Mouse (Mus musculus): ENCODE measurements around the gene Tbpl1. TPM values are rescaled to one million over a fixed set of nuclear protein-coding genes. Genes with fewer than 3 reads are reported as not detected.

Gene Tbpl1
- polyA plus RNA-seq, 1 experiment: 35.9 TPM

- no peak overlapping the region for H3ac ChIP-seq (ENCODE audit: control insufficient read depth, insufficient read length, low read depth)
- no peaks in the 10 kb centered on the region for H3K36me3 ChIP-seq (ENCODE audit: control insufficient read depth, insufficient read depth)
- H3K79me2 ChIP-seq (ENCODE audit: control insufficient read depth, insufficient read depth): no peaks in the 10 kb centered on the region
- no peaks in the 10 kb centered on the region for H3K79me3 ChIP-seq (ENCODE audit: low read depth)
- no peak for TF ChIP-seq CEBPB (IDR thresholded peaks at IDR 0.05; ENCODE audit: low read depth)
- H3K27me3 ChIP-seq (ENCODE audit: control insufficient read depth, insufficient read depth, insufficient read length): peaks cover 5% of the 10 kb centered on the region
- no peak overlapping the region for H3K4me3 ChIP-seq (ENCODE audit: insufficient read depth, poor library complexity, severe bottlenecking)
Observed at GRCm38 (mm10) chr10:22668509-22668908, 63.2 kb downstream of the Tbpl1 start.

- Histone ChIP-seq H3K79me2 (ENCODE audit: control insufficient read depth, insufficient read depth) (no peaks in the 10 kb centered on the region), H3K79me3 (ENCODE audit: low read depth) (no peaks in the 10 kb centered on the region), H3K4me3 (ENCODE audit: insufficient read depth, poor library complexity, severe bottlenecking) (no peak overlapping the region), H3K27me3 (ENCODE audit: control insufficient read depth, insufficient read depth, insufficient read length) (peaks cover 5% of the 10 kb centered on the region), H3ac (ENCODE audit: control insufficient read depth, insufficient read length, low read depth) (no peak overlapping the region), H3K36me3 (ENCODE audit: control insufficient read depth, insufficient read depth) (no peaks in the 10 kb centered on the region)
- TF ChIP-seq MYOD1 (IDR thresholded peaks at IDR 0.05; ENCODE audit: control insufficient read depth, insufficient read length, low read depth) (no peak), FOSL1 (IDR thresholded peaks at IDR 0.05; ENCODE audit: insufficient read depth, low read length, poor library complexity, severe bottlenecking) (no peak), MAX (IDR thresholded peaks at IDR 0.05) (no peak), CEBPB (IDR thresholded peaks at IDR 0.05; ENCODE audit: low read depth) (no peak), USF1 (IDR thresholded peaks at IDR 0.05; ENCODE audit: low read depth) (no peak), CTCF (IDR thresholded peaks at IDR 0.05; ENCODE audit: control insufficient read depth, insufficient read depth, insufficient read length) (no peak), MYOG (IDR thresholded peaks at IDR 0.05; ENCODE audit: control insufficient read depth, extremely low read depth, insufficient read length) (no peak)
Observed at GRCm38 (mm10) chr10:22660286-22661000, 71.3 kb downstream of the Tbpl1 start.

DNA sequence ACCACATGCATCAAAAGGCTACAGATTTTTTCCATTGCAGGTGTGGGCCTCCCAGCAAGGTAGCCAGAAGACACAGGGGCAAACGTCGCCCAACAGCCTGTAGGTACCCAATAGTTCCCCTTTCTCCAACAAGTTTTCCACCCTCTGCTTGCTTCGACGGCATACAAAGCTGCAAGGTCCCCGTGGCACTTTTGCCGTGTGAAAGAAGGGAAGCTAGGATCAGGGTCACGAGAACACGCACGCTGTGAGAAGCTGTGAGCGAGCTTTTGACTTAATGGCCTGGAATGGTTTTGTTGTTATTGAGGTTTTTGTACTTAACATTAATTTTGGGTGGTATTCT, 72.4 kb downstream of the Tbpl1 start:
- TF ChIP-seq MAX (IDR thresholded peaks at IDR 0.05) (no peak), CTCF (IDR thresholded peaks at IDR 0.05; ENCODE audit: control insufficient read depth, insufficient read depth, insufficient read length) (no peak), USF1 (IDR thresholded peaks at IDR 0.05; ENCODE audit: low read depth) (no peak), MYOD1 (IDR thresholded peaks at IDR 0.05; ENCODE audit: control insufficient read depth, insufficient read length, low read depth) (no peak), MYOG (IDR thresholded peaks at IDR 0.05; ENCODE audit: control insufficient read depth, extremely low read depth, insufficient read length) (no peak)
- H3K79me3 ChIP-seq (ENCODE audit: low read depth): no peaks in the 10 kb centered on the region
- no peaks in the 10 kb centered on the region for H3K27me3 ChIP-seq (ENCODE audit: control insufficient read depth, insufficient read depth, insufficient read length)
- H3K4me3 ChIP-seq (ENCODE audit: insufficient read depth, poor library complexity, severe bottlenecking): no peak overlapping the region
- H3K36me3 ChIP-seq (ENCODE audit: control insufficient read depth, insufficient read depth): no peaks in the 10 kb centered on the region
- no peaks in the 10 kb centered on the region for H3K79me2 ChIP-seq (ENCODE audit: control insufficient read depth, insufficient read depth)
- H3ac ChIP-seq (ENCODE audit: control insufficient read depth, insufficient read length, low read depth): no peak overlapping the region

- Histone ChIP-seq H3K4me3 (ENCODE audit: insufficient read depth, poor library complexity, severe bottlenecking) (no peak overlapping the region), H3K36me3 (ENCODE audit: control insufficient read depth, insufficient read depth) (no peaks in the 10 kb centered on the region), H3K79me2 (ENCODE audit: control insufficient read depth, insufficient read depth) (no peaks in the 10 kb centered on the region), H3K27me3 (ENCODE audit: control insufficient read depth, insufficient read depth, insufficient read length) (no peaks in the 10 kb centered on the region), H3ac (ENCODE audit: control insufficient read depth, insufficient read length, low read depth) (no peak overlapping the region), H3K79me3 (ENCODE audit: low read depth) (no peaks in the 10 kb centered on the region)
- TF ChIP-seq FOSL1 (IDR thresholded peaks at IDR 0.05; ENCODE audit: insufficient read depth, low read length, poor library complexity, severe bottlenecking) (no peak), CTCF (IDR thresholded peaks at IDR 0.05; ENCODE audit: control insufficient read depth, insufficient read depth, insufficient read length) (no peak), USF1 (IDR thresholded peaks at IDR 0.05; ENCODE audit: low read depth) (no peak), CEBPB (IDR thresholded peaks at IDR 0.05; ENCODE audit: low read depth) (no peak), MYOG (IDR thresholded peaks at IDR 0.05; ENCODE audit: control insufficient read depth, extremely low read depth, insufficient read length) (no peak), MYOD1 (IDR thresholded peaks at IDR 0.05; ENCODE audit: control insufficient read depth, insufficient read length, low read depth) (no peak), MAX (IDR thresholded peaks at IDR 0.05) (no peak)
Observed at GRCm38 (mm10) chr10:22658534-22659385, 73.0 kb downstream of the Tbpl1 start.

Small RNA genes within 50 kb of the gene (microRNA-seq; reads per million reads assigned to microRNA genes)
- gene Mir7663 (ENCODE audit: borderline microRNAs expressed): 1.2 reads per million, percentile 26 among the genes with 10 or more reads in this experiment

Other genes starting within 250 kb of the Tbpl1 start
- gene Slc2a12, start 86.9 kb downstream of the Tbpl1 start, polyA plus RNA-seq (2012; fragmentation: generic; extraction: Trizol): not detected
- gene Tcf21, start 88.2 kb upstream of the Tbpl1 start, polyA plus RNA-seq (2012; fragmentation: generic; extraction: Trizol): not detected